ENCODE assay signal across 12 mouse cellular contexts in genomic region chr7:119859476-119859875, GRCm38 (mm10). TPM values are rescaled to one million over a fixed set of nuclear protein-coding genes. Genes with fewer than 3 reads are reported as not detected.
DNase-seq lines count a peak whose midpoint lies in the region; TF ChIP-seq lines count a peak whose summit lies in the region.
"Had no signal": no experiment of that assay in that cellular context is flagged by ENCODE, and none has a peak within 500 bp of the region (broad histone marks: within the 10 kb centered on the region; RNA-seq: fewer than 3 reads in every experiment).

No protein-coding gene starts in this region.

- intact Hi-C loops in gastrocnemius, adult 2 months (cut with DNase I), result loop anchor here (10.0 kb wide), 1 partner anchor 465 kb away; the partner anchor contains the start of gene Abca15

- 0 out of 2 replicates have a peak overlapping the region, but pooled peaks have one; percentile 28 for H3K27ac ChIP-seq in gastrocnemius, adult 2 months
- no peak overlapping the region for H3K27ac ChIP-seq in bone marrow macrophage, adult 2 months (ENCODE audit: insufficient read depth, low read depth, low read length)
- H3K27ac ChIP-seq: heart, embryonic 13.5 days; lung, embryonic 15.5 days; neural tube, embryonic 12.5 days had no signal

- TF ChIP-seq POLR2A in bone marrow macrophage, adult 2 months (IDR thresholded peaks at IDR 0.05; ENCODE audit: borderline replicate concordance, low read depth, low read length), result no peak

- H3K4me3 ChIP-seq in gastrocnemius, adult 2 months, result no peak overlapping the region
- H3K4me3 ChIP-seq in bone marrow macrophage, adult 2 months (ENCODE audit: insufficient read depth, low read length), result no peak overlapping the region
- H3K4me3 ChIP-seq: heart, embryonic 13.5 days; lung, embryonic 15.5 days; neural tube, embryonic 12.5 days had no signal

- TF ChIP-seq CTCF in gastrocnemius, adult 2 months (IDR thresholded peaks at IDR 0.05), result peak; percentile 47
- peak; percentile 48; the same call in 1 of the 2 replicates for TF ChIP-seq CTCF in bone marrow macrophage, adult 2 months (IDR thresholded peaks at IDR 0.05; ENCODE audit: low read depth, low read length)

- DNase-seq in gastrocnemius, adult 2 months, result peak; percentile 28
- no peak for DNase-seq in gastrocnemius, postnatal 25 days
- DNase-seq in lung, adult 18-20 months, result peak; percentile 14 to 28
- no peak for DNase-seq in lung, postnatal 25 days (ENCODE audit: low spot score)
- peak; percentile 25 for DNase-seq in thymus, postnatal 14 days
- no peak for DNase-seq in Muller cell, postnatal 12 days (ENCODE audit: inconsistent ontology term)
- DNase-seq in urinary bladder, adult 2 months (ENCODE audit: low spot score), result no peak
- DNase-seq: cerebellum, adult 18-20 months had no signal

- H3K4me1 ChIP-seq in bone marrow macrophage, adult 2 months (ENCODE audit: control insufficient read depth, insufficient read depth, low read length), result peaks cover 19% of the 10 kb centered on the region

RNA-seq across cellular contexts. Expression of gene Lyrm1, which starts 36.2 kb away (rescaled TPM):
- 10 to 100 TPM; 11.8 to 12.8 TPM for total RNA-seq in gastrocnemius, adult 2 months (2021)
- total RNA-seq in gastrocnemius, postnatal 25 days (2021), result 1 to 10 TPM; 8.5 to 8.9 TPM
- 6.4 and 7.1 TPM in 2 replicates for polyA plus RNA-seq in bone marrow macrophage, adult 2 months (2012; ENCODE audit: insufficient read depth, insufficient read length, missing spikeins)
- polyA plus RNA-seq in urinary bladder, adult 2 months (2012; rRNA removed), result 8.3 and 8.9 TPM in 2 replicates

RNA-seq across cellular contexts. Expression of gene Dcun1d3, which starts 36.6 kb away (rescaled TPM):
- 10 to 100 TPM; 16.8 to 25.3 TPM for total RNA-seq in gastrocnemius, adult 2 months (2021)
- total RNA-seq in gastrocnemius, postnatal 25 days (2021), result 10 to 100 TPM; 17.6 to 18.8 TPM
- polyA plus RNA-seq in bone marrow macrophage, adult 2 months (2012; ENCODE audit: insufficient read depth, insufficient read length, missing spikeins), result 7.8 and 13.0 TPM in 2 replicates
- polyA plus RNA-seq in urinary bladder, adult 2 months (2012; rRNA removed), result 10.3 and 11.4 TPM in 2 replicates

Comparison
In these comparisons a context has a peak if more than half of its experiments do, and no peak if none do; other contexts are left out.
1. DNase-seq: peak in gastrocnemius, adult 2 months (single experiment), lung, adult 18-20 months (2 of 2) and thymus, postnatal 14 days (single experiment); none in gastrocnemius, postnatal 25 days (single experiment), lung, postnatal 25 days (single experiment), Muller cell, postnatal 12 days (single experiment) and urinary bladder, adult 2 months (single experiment).